Mouse (Mus musculus) adrenal gland, postnatal 4 days (tissue): ENCODE measurements around the gene Rpl19. TPM values are rescaled to one million over a fixed set of nuclear protein-coding genes. Genes with fewer than 3 reads are reported as not detected.
A peak's percentile ranks its signal among the peaks of the same experiment; 100 is the strongest.

Source experiments
- DNase-seq, 2 experiments: peaks; one replicate each; pipeline ENCODE4 v3.0.0; 2021 to 2022; ENCODE audit warnings: low spot score in 2 of 2, mixed read lengths in 2 of 2
- microRNA-seq: library from miRNA; unstranded; fragments of <30 nt; microRNA quantifications from one replicate; pipeline ENCODE4 v1.2.0, GENCODE M21; 2021
- total RNA-seq, 2 experiments: library from RNA; stranded (reverse); gene quantifications; 2 replicates each; pipeline ENCODE4 v1.2.3; 2021

Gene Rpl19
- total RNA-seq, 2 experiments from 2014 or later, result 1,362 to 1,367 TPM

- DNase-seq, result no peak
Observed at GRCm38 (mm10) chr11:98050940-98051339, 24.4 kb downstream of the Rpl19 start.

- no peak for DNase-seq
Observed at GRCm38 (mm10) chr11:98051611-98052128, 25.2 kb downstream of the Rpl19 start.

- no peak for DNase-seq
Observed at GRCm38 (mm10) chr11:98052129-98052988, 25.8 kb downstream of the Rpl19 start.

GRCm38 (mm10) chr11:98052989-98053834, 26.7 kb downstream of the Rpl19 start, which contains the start of gene Stac2:
Gene Stac2 (minus strand): TSS chr11:98053462.
- DNase-seq, result peak; percentile 47 to 59

- no peak for DNase-seq
Observed at GRCm38 (mm10) chr11:98057466-98057865, 31.0 kb downstream of the Rpl19 start.

- DNase-seq, result no peak
Observed at GRCm38 (mm10) chr11:98057998-98058397, 31.5 kb downstream of the Rpl19 start.

- DNase-seq, result no peak
Observed at GRCm38 (mm10) chr11:98059662-98060061, 33.2 kb downstream of the Rpl19 start.

- no peak for DNase-seq
Observed at GRCm38 (mm10) chr11:98060104-98060692, 33.7 kb downstream of the Rpl19 start.

- DNase-seq, result no peak
Observed at GRCm38 (mm10) chr11:98061441-98061840, 34.9 kb downstream of the Rpl19 start.

GRCm38 (mm10) chr11:98061904-98062562, 35.5 kb downstream of the Rpl19 start:
- DNase-seq, result no peak

- no peak for DNase-seq
Observed at GRCm38 (mm10) chr11:98066201-98066600, 39.7 kb downstream of the Rpl19 start.

GRCm38 (mm10) chr11:98067255-98067654, 40.7 kb downstream of the Rpl19 start:
- no peak for DNase-seq

GRCm38 (mm10) chr11:98073442-98073841, 46.9 kb downstream of the Rpl19 start:
- DNase-seq, result no peak

GRCm38 (mm10) chr11:98075195-98075808, 48.8 kb downstream of the Rpl19 start:
- peak; percentile 72 to 81 for DNase-seq

- DNase-seq, result no peak
Observed at GRCm38 (mm10) chr11:98077086-98077485, 50.6 kb downstream of the Rpl19 start.

Small RNAs within 50 kb of the gene (microRNA-seq; reads per million reads assigned to microRNA genes)
- gene Gm27597, result not detected

Other genes with a start within 250 kb of the Rpl19 start
- gene Rpl23, start 244.3 kb upstream of the Rpl19 start, total RNA-seq, result 1,000 to 10,000 TPM; 1,280 to 1,304 TPM
- gene Lasp1, start 227.7 kb upstream of the Rpl19 start, total RNA-seq, result 100 to 1,000 TPM; 184 to 192 TPM
- gene B230217C12Rik, start 185.9 kb upstream of the Rpl19 start, total RNA-seq, result 1 to 10 TPM; 6.6 to 6.7 TPM
- 1 to 10 TPM; 1.2 to 1.8 TPM for gene Fbxo47, start 142.6 kb upstream of the Rpl19 start, total RNA-seq
- gene Plxdc1, start 40.3 kb upstream of the Rpl19 start, total RNA-seq, result 10 to 100 TPM; 12.5 to 13.3 TPM
- 1 to 10 TPM; 1.6 to 1.9 TPM for gene Arl5c, start 30.5 kb upstream of the Rpl19 start, total RNA-seq
- gene Cacnb1, start 3.7 kb upstream of the Rpl19 start, total RNA-seq, result 10 to 100 TPM; 18.8 TPM
- 1 to 10 TPM; 4.1 to 4.8 TPM for gene Stac2, start 26.8 kb downstream of the Rpl19 start, total RNA-seq
- 10 to 100 TPM; 45.0 to 45.6 TPM for gene Fbxl20, start 123.7 kb downstream of the Rpl19 start, total RNA-seq
- 10 to 100 TPM; 60.9 to 62.4 TPM for gene Med1, start 166.6 kb downstream of the Rpl19 start, total RNA-seq
- gene Cdk12, start 176.3 kb downstream of the Rpl19 start, total RNA-seq, result 10 to 100 TPM; 50.8 to 53.8 TPM